Comparison of ENCODE assay signal across 8 mouse cellular contexts in the genomic region with DNA sequence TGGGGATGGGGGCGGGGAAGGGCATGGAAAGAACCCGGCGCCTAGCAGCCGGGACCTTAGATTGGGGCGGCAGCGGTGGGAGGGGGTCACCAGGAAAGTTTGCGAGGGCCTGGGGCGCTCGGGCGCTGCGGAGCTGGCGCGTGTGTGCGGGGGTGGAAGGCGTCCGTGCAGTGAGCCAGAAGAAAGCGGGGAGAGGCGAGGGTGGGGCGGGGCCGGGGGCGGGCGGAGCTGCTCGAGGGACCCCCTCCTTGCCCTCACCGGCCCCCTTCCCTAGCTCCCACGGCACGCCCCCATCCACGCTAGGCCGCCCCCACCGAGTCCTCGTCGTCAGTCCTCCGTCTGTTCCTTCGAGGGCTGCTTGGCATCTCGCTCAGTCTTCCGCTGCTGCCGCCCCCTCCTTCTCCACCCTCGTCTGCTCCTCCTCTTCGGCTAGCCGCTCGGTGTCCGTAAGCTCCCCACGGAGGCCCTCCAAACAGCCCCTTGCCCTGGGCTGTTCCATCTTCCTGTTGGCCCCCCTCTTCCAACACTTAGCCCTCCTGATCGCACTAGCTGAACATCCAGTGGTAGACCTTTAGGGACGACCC. TPM values are rescaled to one million over a fixed set of nuclear protein-coding genes. Genes with fewer than 3 reads are reported as not detected.
DNase-seq lines count a peak whose midpoint lies in the region; ATAC-seq lines count a peak whose summit lies in the region.

No protein-coding gene starts in this region.

- H3K27me3 ChIP-seq in embryonic facial prominence, embryonic 12.5 days = no peaks in the 10 kb centered on the region
- no peaks in the 10 kb centered on the region for H3K27me3 ChIP-seq in limb, embryonic 15.5 days
- no peaks in the 10 kb centered on the region for H3K27me3 ChIP-seq in midbrain, embryonic 16.5 days (ENCODE audit: control insufficient read depth, insufficient read depth, low read depth, low read length)

- H3K9me3 ChIP-seq in embryonic facial prominence, embryonic 12.5 days = no peaks in the 10 kb centered on the region
- no peaks in the 10 kb centered on the region for H3K9me3 ChIP-seq in limb, embryonic 15.5 days
- no peaks in the 10 kb centered on the region for H3K9me3 ChIP-seq in midbrain, embryonic 16.5 days (replicated peaks; ENCODE audit: control insufficient read depth, low read length, poor library complexity, severe bottlenecking)

- H3K9ac ChIP-seq in embryonic facial prominence, embryonic 12.5 days = peak overlapping the region; percentile 83
- H3K9ac ChIP-seq in limb, embryonic 15.5 days = peak overlapping the region; percentile 60
- peak overlapping the region; percentile 83 for H3K9ac ChIP-seq in midbrain, embryonic 16.5 days (ENCODE audit: low read depth, low read length)

- peak overlapping the region; percentile 55 for H3K4me2 ChIP-seq in embryonic facial prominence, embryonic 12.5 days (replicated peaks)
- peak overlapping the region; percentile 65 for H3K4me2 ChIP-seq in limb, embryonic 15.5 days
- peak overlapping the region; percentile 61 for H3K4me2 ChIP-seq in midbrain, embryonic 16.5 days (ENCODE audit: low read length)

- H3K36me3 ChIP-seq in embryonic facial prominence, embryonic 12.5 days = peaks cover 49% of the 10 kb centered on the region
- peaks cover 57% of the 10 kb centered on the region for H3K36me3 ChIP-seq in limb, embryonic 15.5 days
- peaks cover 29% of the 10 kb centered on the region for H3K36me3 ChIP-seq in midbrain, embryonic 16.5 days (ENCODE audit: control insufficient read depth, insufficient read depth, low read length)

- peaks cover 33% of the 10 kb centered on the region for H3K4me1 ChIP-seq in embryonic facial prominence, embryonic 12.5 days
- H3K4me1 ChIP-seq in limb, embryonic 15.5 days = peaks cover 55% of the 10 kb centered on the region
- peaks cover 30% of the 10 kb centered on the region for H3K4me1 ChIP-seq in midbrain, embryonic 16.5 days (ENCODE audit: control insufficient read depth, insufficient read depth, low read length)

- peak overlapping the region; percentile 73 for H3K4me3 ChIP-seq in embryonic facial prominence, embryonic 12.5 days
- H3K4me3 ChIP-seq in limb, embryonic 15.5 days = peak overlapping the region; percentile 79
- peak overlapping the region; percentile 76 for H3K4me3 ChIP-seq in midbrain, embryonic 16.5 days (ENCODE audit: low read depth, low read length)

- peak; percentile 74 to 80 for DNase-seq in left cerebral cortex, adult 18-20 months (ENCODE audit: low spot score in 2 of 2)
- DNase-seq in left cerebral cortex, adult 11 months (ENCODE audit: low spot score) = no peak
- peak; percentile 76 to 77 for DNase-seq in heart, adult 9 months (ENCODE audit: low spot score in 2 of 2)
- peak; percentile 56 for DNase-seq in kidney, adult 9 months
- DNase-seq in spleen, postnatal 10 days (ENCODE audit: low spot score in 2 of 2) = peak; percentile 43 to 60

- 0% methylated on average over 34 of the region's 44 CpGs for WGBS in embryonic facial prominence, embryonic 12.5 days
- WGBS in limb, embryonic 15.5 days = under 1% methylated on average over 27 of the region's 44 CpGs
- WGBS in midbrain, embryonic 16.5 days = 3% methylated on average over 34 of the region's 44 CpGs

- peak; percentile 50 for ATAC-seq in embryonic facial prominence, embryonic 12.5 days (ENCODE audit: insufficient number of reproducible peaks, insufficient read depth, low FRiP score, low TSS enrichment)
- peak; percentile 73 for ATAC-seq in limb, embryonic 15.5 days (ENCODE audit: insufficient number of reproducible peaks, low FRiP score, low TSS enrichment, low read depth)
- ATAC-seq in midbrain, embryonic 16.5 days = peak; percentile 76

- H3K27ac ChIP-seq in embryonic facial prominence, embryonic 12.5 days = peak overlapping the region; percentile 98
- peak overlapping the region; percentile 97 for H3K27ac ChIP-seq in limb, embryonic 15.5 days
- peak overlapping the region; percentile 87 for H3K27ac ChIP-seq in midbrain, embryonic 16.5 days (ENCODE audit: low read length)

RNA-seq across cellular contexts. Expression of gene Tnks1bp1, which starts 0.4 kb away (rescaled TPM):
- total RNA-seq in left cerebral cortex, adult 18-20 months (2021) = 100 to 1,000 TPM; 128 to 136 TPM
- 45.3 and 59.2 TPM in 2 replicates for polyA plus RNA-seq in embryonic facial prominence, embryonic 12.5 days (2016; fragmentation: Nextera tagmentation; extraction: Ambion mirVana)
- 65.1 and 74.1 TPM in 2 replicates for polyA plus RNA-seq in limb, embryonic 15.5 days (2015; fragmentation: Nextera tagmentation; extraction: Ambion mirVana)
- 23.0 and 27.4 TPM in 2 replicates for polyA plus RNA-seq in midbrain, embryonic 16.5 days (2015; fragmentation: Nextera tagmentation; extraction: Ambion mirVana)

RNA-seq across cellular contexts. Expression of gene P2rx3, which starts 11.0 kb away (rescaled TPM):
- total RNA-seq in left cerebral cortex, adult 18-20 months (2021) = 1 to 10 TPM; 1.9 to 2.1 TPM
- polyA plus RNA-seq in embryonic facial prominence, embryonic 12.5 days (2016; fragmentation: Nextera tagmentation; extraction: Ambion mirVana) = 15.0 and 20.6 TPM in 2 replicates
- polyA plus RNA-seq in limb, embryonic 15.5 days (2015; fragmentation: Nextera tagmentation; extraction: Ambion mirVana) = 0.19 and 0.58 TPM in 2 replicates
- polyA plus RNA-seq in midbrain, embryonic 16.5 days (2015; fragmentation: Nextera tagmentation; extraction: Ambion mirVana) = 1.4 and 2.1 TPM in 2 replicates

RNA-seq across cellular contexts. Expression of gene Ssrp1, which starts 11.2 kb away (rescaled TPM):
- 100 to 1,000 TPM; 105 to 109 TPM for total RNA-seq in left cerebral cortex, adult 18-20 months (2021)
- polyA plus RNA-seq in embryonic facial prominence, embryonic 12.5 days (2016; fragmentation: Nextera tagmentation; extraction: Ambion mirVana) = 310 and 311 TPM in 2 replicates
- 235 and 238 TPM in 2 replicates for polyA plus RNA-seq in limb, embryonic 15.5 days (2015; fragmentation: Nextera tagmentation; extraction: Ambion mirVana)
- 162 and 170 TPM in 2 replicates for polyA plus RNA-seq in midbrain, embryonic 16.5 days (2015; fragmentation: Nextera tagmentation; extraction: Ambion mirVana)
